Mouse (Mus musculus) midbrain, embryonic 10.5 days (tissue): ENCODE measurements around the gene Lekr1. TPM values are rescaled to one million over a fixed set of nuclear protein-coding genes. Genes with fewer than 3 reads are reported as not detected.

ENCODE experiments used
- DNase-seq: peaks from one replicate; pipeline ENCODE4 v3.0.0-alpha.2; 2017; ENCODE audit warnings: low spot score
- H3K27ac ChIP-seq: fragments of 300-500 bp; sonication (generic); replicated peaks from 2 replicates; pipeline ENCODE4 v1.5.1; 2016; ENCODE audit warnings: mild to moderate bottlenecking
- H3K27me3 ChIP-seq: fragments of 300-500 bp; sonication (generic); 2 replicates; pipeline ENCODE4 v1.6.1; 2016; ENCODE audit warnings: low read depth, mild to moderate bottlenecking; ENCODE audit not compliant: poor library complexity, severe bottlenecking
- H3K36me3 ChIP-seq: fragments of 300-500 bp; sonication (generic); 2 replicates; pipeline ENCODE4 v1.6.1; 2016; ENCODE audit warnings: mild to moderate bottlenecking, moderate library complexity
- H3K4me1 ChIP-seq: fragments of 300-500 bp; sonication (generic); 2 replicates; pipeline ENCODE4 v1.6.1; 2016
- H3K4me3 ChIP-seq: fragments of 300-500 bp; sonication (generic); 2 replicates; pipeline ENCODE4 v1.5.1; 2016; ENCODE audit warnings: mild to moderate bottlenecking, moderate library complexity
- H3K9me3 ChIP-seq: fragments of 300-500 bp; sonication (generic); replicated peaks from 2 replicates; pipeline ENCODE4 v1.6.1; 2016; ENCODE audit warnings: mild to moderate bottlenecking
- WGBS: fragments of 180-500 bp; shearing (Covaris S2); methylation state at CpG from one replicate; pipeline ENCODE4 v1.1.7; 2016; 5-methylcytosine and 5-hydroxymethylcytosine counted together
- polyA plus RNA-seq: library from polyadenylated mRNA; unstranded; fragments of >200 nt; fragmentation: Nextera tagmentation; extraction: Ambion mirVana; gene quantifications from 2 replicates; pipeline ENCODE4 v1.2.1, GENCODE M21; 2016

Gene Lekr1
- polyA plus RNA-seq, result 3.6 and 4.8 TPM in 2 replicates

DNA sequence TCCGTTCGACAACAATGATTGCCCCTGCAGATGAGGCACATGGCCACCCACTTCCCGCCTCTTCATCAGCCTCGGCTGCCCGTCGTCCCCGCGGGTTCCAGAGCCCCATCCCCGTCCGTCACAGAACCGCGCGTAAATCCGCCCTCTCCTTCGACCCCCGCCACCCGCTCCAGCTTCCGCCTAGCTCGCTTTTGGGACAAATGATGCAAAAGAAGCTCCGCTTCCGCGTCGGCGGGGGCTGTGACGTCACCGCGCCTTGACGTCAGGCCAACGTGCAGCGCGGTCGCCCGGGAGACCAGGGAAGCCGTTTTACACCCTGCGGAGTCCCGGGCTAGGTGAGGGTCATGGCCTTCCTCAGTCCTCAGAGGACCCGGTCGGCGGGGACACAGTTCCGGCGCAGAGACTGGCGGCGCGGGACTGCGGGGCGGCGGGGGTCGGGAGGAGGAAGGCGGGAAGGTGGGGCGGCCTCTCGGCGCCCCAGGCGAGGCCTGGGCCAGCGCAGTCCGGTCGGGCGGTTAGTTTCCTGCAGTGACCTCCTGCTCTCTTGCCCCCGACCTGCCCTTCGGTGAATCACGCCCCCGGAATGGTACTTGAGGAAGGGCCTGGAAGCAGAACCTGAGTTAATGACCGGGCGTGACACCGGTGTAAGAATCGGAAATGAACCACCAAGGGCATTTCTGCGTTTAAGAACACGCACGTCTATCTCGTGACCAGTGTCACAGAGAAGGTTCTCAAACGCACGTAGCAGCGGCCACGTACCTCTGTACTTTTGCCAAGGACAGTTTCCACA is at the start of gene Lekr1:
Gene Lekr1 (plus strand): TSS at position 252 of the 790 bp plus-strand sequence.
- Histone ChIP-seq H3K36me3 (no peaks in the 10 kb centered on the region), H3K27me3 (peaks cover 28% of the 10 kb centered on the region), H3K27ac (peak within 1 kb of the TSS; percentile 91), H3K4me1 (peaks cover 18% of the 10 kb centered on the region), H3K9me3 (no peaks in the 10 kb centered on the region), H3K4me3 (peak within 1 kb of the TSS; percentile 77)
- DNase-seq, result peak; percentile 93
- 4% methylated on average over 73 of the region's 73 CpGs for WGBS

DNA sequence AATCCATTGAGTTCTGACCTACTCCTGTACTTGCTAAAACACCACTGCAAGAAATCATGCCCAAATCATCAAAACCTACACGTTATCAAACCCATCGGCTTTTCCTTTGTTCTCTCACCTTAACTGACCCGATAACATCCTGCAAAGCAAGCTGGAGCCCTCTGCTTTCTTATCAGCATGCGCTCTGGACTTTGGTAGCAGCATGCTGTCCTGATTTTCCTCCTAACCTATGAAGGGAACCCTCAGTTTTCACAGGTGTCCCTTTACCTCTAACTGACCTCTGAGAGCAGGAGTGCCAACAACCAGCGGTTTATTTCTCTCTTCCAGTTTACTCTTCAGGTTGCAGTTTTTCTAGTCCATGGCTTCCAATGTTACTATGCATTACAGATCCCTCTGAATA is 48.5 kb upstream of the Lekr1 start:
- Histone ChIP-seq H3K27me3 (no peaks in the 10 kb centered on the region), H3K4me3 (no peak overlapping the region), H3K27ac (no peak overlapping the region), H3K4me1 (peaks cover 10% of the 10 kb centered on the region), H3K9me3 (no peaks in the 10 kb centered on the region), H3K36me3 (no peaks in the 10 kb centered on the region)
- DNase-seq, result no peak
- WGBS, result 80% methylated on average over 5 of the region's 5 CpGs

DNA sequence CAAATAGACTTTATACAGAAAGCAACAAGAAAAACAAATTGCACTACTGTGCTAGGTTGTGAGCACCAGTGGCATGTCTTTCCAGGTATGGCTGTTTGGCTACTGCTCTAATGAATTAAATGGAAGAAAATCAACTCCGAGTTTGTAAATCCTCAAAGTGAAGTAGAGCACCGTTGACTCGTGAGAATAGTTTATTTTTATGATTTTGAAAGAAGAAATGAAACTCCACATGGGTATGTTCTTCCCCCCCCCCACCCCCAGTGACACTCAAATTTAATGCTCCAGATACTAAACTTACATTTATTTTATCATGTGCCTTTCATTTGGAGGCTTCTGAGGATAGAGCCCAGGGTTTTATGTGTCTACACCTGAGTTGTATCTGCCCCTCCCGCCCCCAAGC is 46.7 kb upstream of the Lekr1 start:
- 87% methylated on average over 4 of the region's 4 CpGs for WGBS
- H3K36me3 ChIP-seq, result no peaks in the 10 kb centered on the region

DNA sequence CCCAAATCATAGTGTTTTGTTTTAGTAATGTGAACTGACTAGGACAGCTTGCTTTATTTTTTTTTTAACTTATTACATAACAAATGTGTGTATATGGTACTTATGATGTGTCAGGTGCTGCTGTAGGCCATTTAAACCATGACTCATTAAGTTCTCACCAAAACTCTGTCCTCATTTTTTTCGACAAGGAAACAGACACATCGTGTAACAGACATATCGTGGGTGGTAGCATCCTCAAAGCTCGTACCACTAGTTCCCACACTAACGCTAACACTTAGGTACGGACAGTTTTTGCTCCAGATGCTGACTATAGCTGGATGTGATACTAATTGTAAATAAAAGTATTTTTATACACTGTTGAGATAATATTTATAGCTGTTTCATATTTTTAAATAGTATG is 43.0 kb upstream of the Lekr1 start:
- DNase-seq, result no peak
- Histone ChIP-seq H3K27ac (no peak overlapping the region), H3K9me3 (no peaks in the 10 kb centered on the region), H3K27me3 (no peaks in the 10 kb centered on the region), H3K4me3 (no peak overlapping the region), H3K36me3 (no peaks in the 10 kb centered on the region), H3K4me1 (peaks cover 26% of the 10 kb centered on the region)
- WGBS, result 93% methylated on average over 6 of the region's 6 CpGs

More for the DNA sequence above, 46.7 kb upstream of the Lekr1 start:
- no peak overlapping the region for H3K27ac ChIP-seq
- no peaks in the 10 kb centered on the region for H3K27me3 ChIP-seq
- peaks cover 5% of the 10 kb centered on the region for H3K4me1 ChIP-seq
- H3K4me3 ChIP-seq, result no peak overlapping the region
- H3K9me3 ChIP-seq, result no peaks in the 10 kb centered on the region
- no peak for DNase-seq

DNA sequence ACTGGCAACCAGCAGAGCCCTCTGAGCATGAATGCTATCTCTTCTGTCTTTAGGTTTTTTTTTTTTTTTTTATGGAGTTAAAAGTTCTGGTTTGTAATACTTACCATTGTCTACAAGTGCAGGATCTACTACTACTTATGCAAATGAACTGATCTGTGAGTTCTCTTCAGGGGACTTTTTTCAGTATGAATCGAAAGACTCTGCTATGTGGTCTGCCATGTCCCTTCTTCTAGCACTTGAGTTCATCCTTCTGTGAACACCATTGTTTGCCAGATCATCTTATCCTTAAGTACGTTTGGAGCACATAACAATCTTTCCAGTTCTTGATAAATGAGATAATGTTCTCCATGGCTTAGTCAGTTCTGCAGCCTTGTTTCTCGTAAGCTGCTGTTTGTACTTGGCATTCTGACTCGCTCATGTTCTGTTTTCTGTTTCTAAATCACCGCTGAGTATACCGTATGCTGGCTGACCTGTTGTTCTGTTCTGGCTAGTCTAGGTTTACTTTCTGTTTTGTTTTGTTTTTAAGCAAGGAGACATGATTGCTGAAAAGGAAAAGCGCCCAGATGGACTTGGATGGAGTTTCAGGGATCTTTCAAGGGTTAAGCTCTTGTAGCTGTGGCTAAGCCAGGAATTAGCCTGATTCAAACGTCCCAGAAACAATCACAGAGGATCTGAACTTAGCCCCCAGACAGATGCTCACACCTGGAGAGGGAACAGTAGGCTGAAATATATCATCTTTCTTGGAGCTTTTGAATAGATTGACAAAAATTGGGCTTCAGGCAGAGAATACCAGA is 40.3 kb upstream of the Lekr1 start:
- Histone ChIP-seq H3K9me3 (no peaks in the 10 kb centered on the region), H3K4me1 (peaks cover 22% of the 10 kb centered on the region), H3K36me3 (no peaks in the 10 kb centered on the region), H3K27ac (no peak overlapping the region), H3K4me3 (no peak overlapping the region), H3K27me3 (0 out of 2 replicates have a peak, but pooled peaks cover 3% of the 10 kb centered on the region)
- no peak for DNase-seq
- WGBS, result 72% methylated on average over 8 of the region's 8 CpGs

DNA sequence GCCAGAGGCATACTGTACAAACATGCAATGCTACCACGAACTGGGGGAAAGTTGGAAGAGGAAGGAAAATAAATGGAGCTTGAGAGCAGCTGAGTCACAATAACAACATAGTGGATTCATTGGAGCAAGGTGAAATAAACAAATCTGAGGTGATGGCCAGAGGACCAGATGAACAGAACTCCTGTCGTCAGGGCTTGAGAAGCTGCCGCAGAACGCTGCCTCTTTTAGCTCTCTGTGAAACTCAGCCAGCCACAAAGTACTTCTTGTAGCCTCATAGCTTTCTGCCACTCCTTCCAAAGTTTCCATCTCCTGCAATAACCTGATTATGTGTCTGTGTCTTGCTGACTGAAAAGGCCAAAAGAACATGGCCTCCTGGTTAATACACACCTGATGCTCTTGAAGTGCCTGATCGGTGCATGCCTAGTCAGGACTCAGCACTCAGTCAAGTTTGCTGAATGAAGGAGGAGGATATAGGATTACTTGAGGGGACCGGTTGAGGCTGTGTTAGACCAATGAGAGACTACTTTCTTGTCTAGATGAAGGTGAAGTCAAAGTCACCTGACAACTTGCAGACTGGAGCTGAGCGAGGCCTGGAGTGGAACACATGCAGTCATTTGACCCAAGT is 39.6 kb upstream of the Lekr1 start:
- Histone ChIP-seq H3K4me3 (no peak overlapping the region), H3K9me3 (no peaks in the 10 kb centered on the region), H3K4me1 (peaks cover 22% of the 10 kb centered on the region), H3K27me3 (0 out of 2 replicates have a peak, but pooled peaks cover 3% of the 10 kb centered on the region), H3K27ac (no peak overlapping the region), H3K36me3 (no peaks in the 10 kb centered on the region)
- whole genome bisulfite sequencing, result 87% methylated on average over 7 of the region's 7 CpGs
- DNase-seq, result no peak

DNA sequence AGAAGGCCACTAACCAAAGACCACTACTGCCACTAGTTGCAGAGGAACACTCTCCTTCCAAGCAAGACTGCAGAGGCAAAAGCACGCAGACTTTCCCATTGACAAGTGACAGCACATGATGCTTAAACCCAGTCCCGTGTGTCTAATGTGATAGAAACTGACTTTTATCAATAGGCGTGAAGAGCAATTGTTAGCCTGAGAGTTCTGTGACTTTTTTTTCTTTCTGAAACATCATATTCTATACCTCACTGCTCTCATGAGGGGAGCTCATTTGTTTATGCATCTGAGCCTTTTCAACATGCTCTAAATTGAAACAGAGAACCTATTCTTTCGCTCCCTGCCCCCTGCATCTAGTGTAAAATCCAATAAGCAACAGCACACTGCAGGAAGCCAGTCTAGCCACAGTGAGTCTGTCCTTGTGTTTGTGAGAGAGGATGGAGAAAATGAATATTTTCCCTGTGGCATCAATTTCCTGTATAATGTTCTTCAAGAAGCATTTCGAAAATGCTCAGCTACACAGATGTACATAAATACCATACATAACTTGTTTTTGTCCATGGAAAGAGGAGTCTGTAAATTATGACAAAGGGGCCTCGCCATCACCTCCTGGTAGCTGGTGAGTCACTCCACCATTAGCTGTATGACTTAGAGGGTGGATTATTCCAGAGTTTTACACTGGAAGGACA is 38.9 kb upstream of the Lekr1 start:
- Histone ChIP-seq H3K9me3 (no peaks in the 10 kb centered on the region), H3K27me3 (0 out of 2 replicates have a peak, but pooled peaks cover 3% of the 10 kb centered on the region), H3K27ac (no peak overlapping the region), H3K4me1 (peaks cover 22% of the 10 kb centered on the region), H3K36me3 (no peaks in the 10 kb centered on the region), H3K4me3 (no peak overlapping the region)
- 66% methylated on average over 6 of the region's 6 CpGs for WGBS
- DNase-seq, result no peak

DNA sequence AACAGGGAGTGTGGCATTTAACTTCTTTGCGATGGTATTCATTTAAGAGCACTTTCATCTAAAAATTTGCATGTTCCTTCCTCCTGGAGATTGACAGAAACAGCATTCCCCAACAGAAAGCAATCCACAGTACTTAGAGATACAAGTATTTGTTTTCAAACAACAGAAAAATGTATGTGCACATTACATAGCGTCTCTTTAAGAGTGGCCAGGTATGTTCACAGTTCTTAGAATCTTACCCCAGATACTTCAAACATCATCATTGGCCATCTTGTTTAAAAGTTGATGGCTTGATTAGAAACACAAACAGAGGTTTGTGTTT is 38.4 kb upstream of the Lekr1 start:
- no peak overlapping the region for H3K4me3 ChIP-seq
- H3K4me1 ChIP-seq, result peaks cover 22% of the 10 kb centered on the region
- H3K36me3 ChIP-seq, result no peaks in the 10 kb centered on the region
- 0 out of 2 replicates have a peak, but pooled peaks cover 3% of the 10 kb centered on the region for H3K27me3 ChIP-seq
- H3K27ac ChIP-seq, result no peak overlapping the region
- H3K9me3 ChIP-seq, result no peaks in the 10 kb centered on the region
- 89% methylated on average over 2 of the region's 2 CpGs for WGBS
- DNase-seq, result no peak

DNA sequence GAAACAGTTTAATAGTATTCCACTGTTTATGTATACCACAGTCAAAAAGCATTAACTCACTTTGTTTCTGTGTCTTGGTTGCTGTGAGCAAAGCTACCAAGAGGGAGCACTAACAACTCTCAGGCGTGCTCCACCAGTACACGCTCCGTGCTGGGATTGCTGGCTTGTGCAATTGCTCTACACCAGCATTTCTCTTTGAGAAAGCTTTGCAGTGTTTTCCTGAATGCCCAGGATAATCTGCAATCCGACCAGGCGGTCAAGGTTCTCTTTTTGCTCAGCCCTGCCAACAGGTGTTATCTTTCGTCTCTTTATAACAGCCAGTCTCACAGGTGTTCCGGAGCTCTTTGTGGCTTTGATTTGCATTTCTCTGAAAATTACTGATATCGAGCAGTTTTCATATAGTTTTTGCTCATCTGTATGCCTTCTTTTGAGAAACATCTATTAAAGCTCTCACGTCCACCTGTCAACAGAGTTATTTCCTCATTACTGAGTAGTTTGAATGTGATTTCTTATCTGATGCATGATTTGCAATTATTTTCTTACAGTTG is 36.4 kb upstream of the Lekr1 start:
- Histone ChIP-seq H3K27me3 (0 out of 2 replicates have a peak, but pooled peaks cover 3% of the 10 kb centered on the region), H3K27ac (no peak overlapping the region), H3K9me3 (no peaks in the 10 kb centered on the region), H3K36me3 (no peaks in the 10 kb centered on the region), H3K4me3 (no peak overlapping the region), H3K4me1 (peaks cover 22% of the 10 kb centered on the region)
- DNase-seq, result no peak
- WGBS, result 84% methylated on average over 9 of the region's 9 CpGs

DNA sequence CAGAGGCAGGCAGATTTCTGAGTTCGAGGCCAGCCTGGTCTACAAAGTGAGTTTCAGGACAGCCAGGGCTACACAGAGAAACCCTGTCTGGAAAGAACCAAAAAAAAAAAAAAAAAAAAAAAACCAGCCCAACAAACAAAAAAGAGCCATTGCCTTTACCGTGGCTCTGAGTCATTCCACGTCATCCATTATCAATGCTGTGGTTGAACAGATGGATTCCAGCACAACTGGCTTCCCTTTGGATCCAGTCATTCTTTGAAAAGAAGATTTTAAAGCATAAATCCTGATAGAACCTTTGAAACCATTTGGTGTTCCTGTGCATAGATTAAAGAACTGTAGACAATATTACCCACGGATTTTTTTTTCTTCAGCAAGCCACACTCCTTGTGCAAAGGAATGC is 32.4 kb upstream of the Lekr1 start:
- DNase-seq, result no peak
- Histone ChIP-seq H3K27me3 (0 out of 2 replicates have a peak, but pooled peaks cover 3% of the 10 kb centered on the region), H3K9me3 (no peaks in the 10 kb centered on the region), H3K4me1 (peaks cover 23% of the 10 kb centered on the region), H3K27ac (no peak overlapping the region), H3K4me3 (no peak overlapping the region), H3K36me3 (no peaks in the 10 kb centered on the region)
- 79% methylated on average over 4 of the region's 4 CpGs for WGBS

DNA sequence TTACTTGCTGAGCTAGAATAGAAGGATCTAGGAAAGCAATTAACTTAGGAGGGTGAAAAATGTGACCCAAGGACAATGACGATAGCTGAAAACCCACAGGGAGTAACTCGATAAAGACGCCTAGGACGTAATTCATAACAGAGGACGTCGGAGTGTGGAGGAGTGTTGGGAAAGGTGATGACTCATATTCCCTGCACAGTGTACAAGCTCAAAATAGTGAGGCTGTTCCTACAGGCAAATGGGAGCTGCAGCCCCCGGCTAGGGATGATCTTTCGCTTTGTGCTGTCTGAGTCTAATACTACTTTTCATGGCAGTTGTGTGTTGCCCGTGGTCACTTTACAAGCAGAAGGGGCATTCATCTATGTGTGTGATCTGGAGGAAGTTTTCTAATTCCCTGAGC is 30.0 kb upstream of the Lekr1 start:
- no peak for DNase-seq
- 0 out of 2 replicates have a peak overlapping the region, but pooled peaks have one; percentile 13 for H3K27ac ChIP-seq
- no peaks in the 10 kb centered on the region for H3K36me3 ChIP-seq
- peaks cover 23% of the 10 kb centered on the region for H3K4me1 ChIP-seq
- H3K4me3 ChIP-seq, result no peak overlapping the region
- WGBS, result 69% methylated on average over 9 of the region's 9 CpGs
- H3K27me3 ChIP-seq, result no peaks in the 10 kb centered on the region
- no peaks in the 10 kb centered on the region for H3K9me3 ChIP-seq

DNA sequence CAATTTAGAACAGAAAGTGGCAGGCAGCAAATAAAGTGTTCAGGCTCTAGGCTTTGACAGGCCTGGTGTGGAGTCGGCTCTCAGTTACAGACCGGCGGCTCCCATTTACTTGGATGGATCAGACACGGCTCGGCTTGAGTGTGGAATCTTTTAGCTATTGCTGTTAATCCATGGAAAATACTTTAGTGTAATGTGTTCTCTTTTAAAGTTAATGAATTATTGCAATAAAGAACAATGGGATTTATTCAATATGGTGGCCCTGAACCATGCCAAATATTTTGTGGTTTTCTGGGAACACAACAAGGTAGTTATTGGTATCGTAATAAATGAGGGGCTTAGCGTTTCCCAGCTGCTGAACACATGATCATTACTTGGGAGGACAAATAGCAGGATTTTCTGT is 28.7 kb upstream of the Lekr1 start:
- Histone ChIP-seq H3K4me3 (no peak overlapping the region), H3K36me3 (no peaks in the 10 kb centered on the region), H3K9me3 (no peaks in the 10 kb centered on the region), H3K27me3 (no peaks in the 10 kb centered on the region), H3K4me1 (peaks cover 23% of the 10 kb centered on the region), H3K27ac (no peak overlapping the region; the same call in 1 of the 2 replicates)
- 71% methylated on average over 7 of the region's 7 CpGs for WGBS
- DNase-seq, result no peak
